Mouse (Mus musculus) central nervous system, embryonic 14 days (tissue): ENCODE results near the gene Htr2a. TPM values are rescaled to one million over a fixed set of nuclear protein-coding genes. Genes with fewer than 3 reads are reported as not detected.

ENCODE experiments used
- polyA plus RNA-seq: library from polyadenylated mRNA; depleted of rRNA; stranded (reverse); fragments of >200 nt; gene quantifications from 2 replicates; pipeline ENCODE4 v1.2.3, GENCODE M21; 2012; rRNA removed

The Htr2a gene
- 1.4 and 1.7 TPM in 2 replicates for polyA plus RNA-seq

GRCm38 (mm10) chr14:74640819-74641381, at the start of gene Htr2a:
Gene Htr2a, plus strand, starts transcription at chr14:74640840.

DNA sequence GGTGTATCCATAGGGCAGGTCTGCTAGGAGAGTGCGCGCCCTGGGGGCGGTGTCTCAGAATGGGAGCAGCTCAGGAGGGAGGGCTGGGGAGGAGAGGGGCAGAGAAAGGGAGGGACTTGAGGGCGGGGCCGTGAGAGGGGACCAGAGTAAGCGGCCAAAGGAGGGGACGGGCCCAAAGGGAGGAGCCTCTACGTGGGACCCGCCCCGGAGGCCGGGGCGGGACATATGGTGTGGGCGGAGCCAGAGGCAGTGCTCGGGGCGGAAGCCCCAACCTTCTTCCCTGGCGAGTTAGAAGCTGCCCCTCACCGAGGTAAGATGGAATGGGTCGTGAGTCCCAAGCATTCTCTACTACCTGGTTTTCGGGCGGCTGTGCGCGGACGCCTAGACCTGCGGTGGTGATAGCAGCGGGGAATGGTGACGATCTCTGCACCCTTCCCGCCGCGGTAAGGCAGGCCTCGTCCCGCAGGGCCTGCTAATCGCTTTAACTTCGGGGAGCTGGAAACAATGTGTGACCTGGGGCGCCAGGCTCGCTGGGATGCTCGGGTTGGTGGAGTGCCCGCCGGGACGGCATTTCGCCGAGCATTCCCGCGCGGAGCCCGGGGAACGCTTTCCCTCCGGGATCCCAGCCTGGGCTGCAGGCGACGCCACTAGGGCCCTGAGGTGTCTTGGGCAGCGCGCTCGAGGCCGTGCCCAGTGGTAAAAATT, 91.6 kb downstream of the Htr2a start, which contains the start of gene Esd:
Esd (plus strand) TSS at position 219 of the 705 bp plus-strand sequence.

Other genes with a start within 250 kb of the Htr2a start
- 125 and 138 TPM in 2 replicates for gene Esd, start 91.5 kb downstream of the Htr2a start, polyA plus RNA-seq